In genomic region chr11:113974876-113975666, GRCm38 (mm10) we compare ENCODE assay signal across 24 mouse cellular contexts.
A peak's percentile ranks its signal among the peaks of the same experiment; 100 is the strongest.
DNase-seq lines count a peak whose midpoint lies in the region; ATAC-seq lines count a peak whose summit lies in the region.
"Had no signal": no experiment of that assay in that cellular context is flagged by ENCODE, and none has a peak within 500 bp of the region (broad histone marks: within the 10 kb centered on the region; RNA-seq: fewer than 3 reads in every experiment).

No protein-coding gene starts in this region.

- H3K4me1 ChIP-seq in forebrain, embryonic 10.5 days = peaks cover 31% of the 10 kb centered on the region
- H3K4me1 ChIP-seq in forebrain, embryonic 15.5 days = peaks cover 31% of the 10 kb centered on the region
- peaks cover 29% of the 10 kb centered on the region for H3K4me1 ChIP-seq in midbrain, embryonic 14.5 days (ENCODE audit: control insufficient read depth, insufficient read depth, low read length)
- H3K4me1 ChIP-seq: embryonic facial prominence, embryonic 15.5 days had no signal

- no peak overlapping the region for H3K4me2 ChIP-seq in forebrain, embryonic 15.5 days (replicated peaks)
- H3K4me2 ChIP-seq in midbrain, embryonic 14.5 days (ENCODE audit: low read length) = peak overlapping the region; percentile 18; the same call in 1 of the 2 replicates
- H3K4me2 ChIP-seq: embryonic facial prominence, embryonic 15.5 days; heart, embryonic 12.5 days; limb, embryonic 12.5 days; liver, embryonic 12.5 days had no signal

- DNase-seq in forebrain, embryonic 10.5 days (ENCODE audit: extremely low spot score, low spot score) = no peak
- DNase-seq in retina, adult 2 months (ENCODE audit: low read depth, low spot score) = peak; percentile 20
- DNase-seq in retina, embryonic 14.5 days (ENCODE audit: low spot score) = no peak
- peak; percentile 68 for DNase-seq in midbrain, embryonic 14.5 days
- no peak for DNase-seq in thymus, adult 18-20 months
- DNase-seq: adrenal gland, postnatal 36 days; B cell, adult 2 months; cerebellum, adult 2 months; gastrocnemius, postnatal 10 days; heart, adult 11 months; kidney, adult 2 months; kidney, postnatal 25 days; layer of hippocampus, adult 9-11 months; lung, adult 2 months; lung, postnatal 36 days; right cerebral cortex, postnatal 14 days; spleen, adult 18-20 months; thymus, adult 2 months had no signal

- no peak overlapping the region for H3K9ac ChIP-seq in forebrain, embryonic 15.5 days (replicated peaks)
- no peak overlapping the region for H3K9ac ChIP-seq in midbrain, embryonic 14.5 days (replicated peaks; ENCODE audit: low read length)
- H3K9ac ChIP-seq: embryonic facial prominence, embryonic 15.5 days; heart, embryonic 12.5 days; limb, embryonic 12.5 days; liver, embryonic 12.5 days had no signal

- H3K9me3 ChIP-seq in forebrain, embryonic 10.5 days = peaks cover 17% of the 10 kb centered on the region
- H3K9me3 ChIP-seq in forebrain, embryonic 15.5 days = no peaks in the 10 kb centered on the region
- no peaks in the 10 kb centered on the region for H3K9me3 ChIP-seq in midbrain, embryonic 14.5 days (ENCODE audit: control insufficient read depth, low read length)
- H3K9me3 ChIP-seq: embryonic facial prominence, embryonic 15.5 days had no signal

- 24% methylated on average over 16 of the region's 16 CpGs for WGBS in forebrain, embryonic 10.5 days
- WGBS in forebrain, embryonic 15.5 days = 19% methylated on average over 16 of the region's 16 CpGs
- WGBS in midbrain, embryonic 14.5 days = 8% methylated on average over 16 of the region's 16 CpGs

- peak overlapping the region; percentile 69 for H3K27ac ChIP-seq in forebrain, embryonic 10.5 days
- no peak overlapping the region for H3K27ac ChIP-seq in forebrain, embryonic 15.5 days (replicated peaks)
- H3K27ac ChIP-seq in midbrain, embryonic 14.5 days (replicated peaks; ENCODE audit: low read depth, low read length) = peak overlapping the region; percentile 72
- H3K27ac ChIP-seq: embryonic facial prominence, embryonic 15.5 days; limb, embryonic 12.5 days; liver, embryonic 12.5 days had no signal

- ATAC-seq in forebrain, embryonic 15.5 days (replicated peaks) = no peak
- ATAC-seq in midbrain, embryonic 14.5 days (ENCODE audit: low FRiP score, low TSS enrichment) = peak; percentile 51; the same call in 1 of the 2 replicates
- ATAC-seq in frontal cortex, adult (ENCODE audit: low TSS enrichment) = no peak
- ATAC-seq: liver, embryonic 12.5 days had no signal

- no peak overlapping the region for H3K4me3 ChIP-seq in forebrain, embryonic 10.5 days
- H3K4me3 ChIP-seq in forebrain, embryonic 15.5 days = no peak overlapping the region
- H3K4me3 ChIP-seq in midbrain, embryonic 14.5 days (replicated peaks; ENCODE audit: low read depth, low read length) = no peak overlapping the region
- H3K4me3 ChIP-seq: embryonic facial prominence, embryonic 15.5 days; heart, embryonic 12.5 days; limb, embryonic 12.5 days; liver, embryonic 12.5 days had no signal

- no peaks in the 10 kb centered on the region for H3K36me3 ChIP-seq in forebrain, embryonic 10.5 days (replicated peaks)
- no peaks in the 10 kb centered on the region for H3K36me3 ChIP-seq in forebrain, embryonic 15.5 days
- H3K36me3 ChIP-seq in midbrain, embryonic 14.5 days (ENCODE audit: control insufficient read depth, insufficient read depth, low read length) = no peaks in the 10 kb centered on the region
- H3K36me3 ChIP-seq: embryonic facial prominence, embryonic 15.5 days; heart, embryonic 12.5 days; limb, embryonic 12.5 days; liver, embryonic 12.5 days had no signal

- H3K27me3 ChIP-seq in forebrain, embryonic 10.5 days (ENCODE audit: poor library complexity, severe bottlenecking) = peaks cover 6% of the 10 kb centered on the region; the same call in 1 of the 2 replicates
- no peaks in the 10 kb centered on the region for H3K27me3 ChIP-seq in forebrain, embryonic 15.5 days
- no peaks in the 10 kb centered on the region for H3K27me3 ChIP-seq in midbrain, embryonic 14.5 days (ENCODE audit: control insufficient read depth, insufficient read depth, low read length)
- H3K27me3 ChIP-seq: embryonic facial prominence, embryonic 15.5 days; heart, embryonic 12.5 days; limb, embryonic 12.5 days; liver, embryonic 12.5 days had no signal

Comparison
In these comparisons a context has a peak if more than half of its experiments do, and no peak if none do; other contexts are left out.
1. DNase-seq: peak in retina, adult 2 months (single experiment) and midbrain, embryonic 14.5 days (single experiment); none in forebrain, embryonic 10.5 days (single experiment), retina, embryonic 14.5 days (single experiment) and thymus, adult 18-20 months (0 of 2).